ENCODE assay signal across 9 mouse cellular contexts in genomic region chr17:65706220-65706619, GRCm38 (mm10).
DNase-seq lines count a peak whose midpoint lies in the region; ATAC-seq and TF ChIP-seq lines count a peak whose summit lies in the region.
"Had no signal": no experiment of that assay in that cellular context is flagged by ENCODE, and none has a peak within 500 bp of the region (broad histone marks: within the 10 kb centered on the region; RNA-seq: fewer than 3 reads in every experiment).

No protein-coding gene starts in this region.

- no peaks in the 10 kb centered on the region for H3K27me3 ChIP-seq in embryonic facial prominence, embryonic 11.5 days (ENCODE audit: control insufficient read depth, insufficient read depth, low read length)
- no peaks in the 10 kb centered on the region for H3K27me3 ChIP-seq in embryonic facial prominence, embryonic 10.5 days (replicated peaks; ENCODE audit: low read depth, poor library complexity, severe bottlenecking)

- no peak for ATAC-seq in embryonic facial prominence, embryonic 11.5 days (replicated peaks; ENCODE audit: insufficient number of reproducible peaks, low FRiP score, low TSS enrichment, low read depth)
- ATAC-seq in megakaryocyte progenitor cell, adult 5-6 weeks (replicated peaks; ENCODE audit: poor library complexity) = peak; percentile 91

- H3K9me3 ChIP-seq in embryonic facial prominence, embryonic 11.5 days (replicated peaks; ENCODE audit: control insufficient read depth, low read length) = no peaks in the 10 kb centered on the region
- H3K9me3 ChIP-seq in embryonic facial prominence, embryonic 10.5 days = peaks cover under 1% of the 10 kb centered on the region; the same call in 1 of the 2 replicates
- H3K9me3 ChIP-seq: G1E had no signal

- peak; percentile 21 for DNase-seq in embryonic facial prominence, embryonic 11.5 days (ENCODE audit: low spot score)
- no peak for DNase-seq in embryonic facial prominence, embryonic 10.5 days (ENCODE audit: low spot score)
- peak; percentile 51 for DNase-seq in 416B (ENCODE audit: low read depth)
- peak; percentile 78 to 86 for DNase-seq in adrenal gland, postnatal 36 days
- peak; percentile 66 for DNase-seq in gastrocnemius, postnatal 10 days
- DNase-seq in layer of hippocampus, adult 2 months (ENCODE audit: low spot score in 2 of 2) = peak; percentile 60 to 75
- DNase-seq in testis, postnatal 10 days (ENCODE audit: low spot score) = peak; percentile 83

- no peak overlapping the region for H3K27ac ChIP-seq in embryonic facial prominence, embryonic 11.5 days (replicated peaks; ENCODE audit: low read depth, low read length)
- H3K27ac ChIP-seq in embryonic facial prominence, embryonic 10.5 days (replicated peaks) = no peak overlapping the region
- peak overlapping the region; percentile 67 for H3K27ac ChIP-seq in layer of hippocampus, adult 2 months

- peak; percentile 88 for TF ChIP-seq CTCF in layer of hippocampus, adult 2 months (conservative IDR thresholded peaks at IDR 0.05)

- no peak overlapping the region for H3K4me2 ChIP-seq in embryonic facial prominence, embryonic 11.5 days (ENCODE audit: low read depth, low read length)

- H3K4me1 ChIP-seq in embryonic facial prominence, embryonic 11.5 days (ENCODE audit: control insufficient read depth, insufficient read depth, low read length) = no peaks in the 10 kb centered on the region
- H3K4me1 ChIP-seq in embryonic facial prominence, embryonic 10.5 days = peaks cover 5% of the 10 kb centered on the region; the same call in 1 of the 2 replicates

- no peaks in the 10 kb centered on the region for H3K36me3 ChIP-seq in embryonic facial prominence, embryonic 11.5 days (replicated peaks; ENCODE audit: control insufficient read depth, insufficient read depth, low read depth, low read length)
- H3K36me3 ChIP-seq in embryonic facial prominence, embryonic 10.5 days (replicated peaks) = peaks cover 17% of the 10 kb centered on the region
- H3K36me3 ChIP-seq: G1E had no signal

- H3K9ac ChIP-seq in embryonic facial prominence, embryonic 11.5 days (replicated peaks; ENCODE audit: low read length) = no peak overlapping the region

- 83% methylated on average over 5 of the region's 5 CpGs for WGBS in embryonic facial prominence, embryonic 11.5 days
- WGBS in embryonic facial prominence, embryonic 10.5 days = 87% methylated on average over 5 of the region's 5 CpGs

- H3K4me3 ChIP-seq in embryonic facial prominence, embryonic 11.5 days (ENCODE audit: low read depth, low read length) = no peak overlapping the region
- no peak overlapping the region for H3K4me3 ChIP-seq in embryonic facial prominence, embryonic 10.5 days
- H3K4me3 ChIP-seq in layer of hippocampus, adult 2 months = no peak overlapping the region
